Mouse (Mus musculus) ES-E14 (cell line): Measurements from ENCODE around the gene Gm5565. TPM values are rescaled to one million over a fixed set of nuclear protein-coding genes. Genes with fewer than 3 reads are reported as not detected.
A peak's percentile ranks its signal among the peaks of the same experiment; 100 is the strongest.

Experiments used
- DNase-seq: peaks from one replicate; pipeline ENCODE4 v3.0.0-alpha.2; 2013; ENCODE audit warnings: low read depth, low spot score
- H3K27ac ChIP-seq: 2 replicates; pipeline ENCODE4 v1.5.1; 2012; ENCODE audit warnings: low read depth, mild to moderate bottlenecking, low read length, moderate library complexity, mixed read lengths; ENCODE audit not compliant: poor library complexity, insufficient read depth, severe bottlenecking
- H3K36me3 ChIP-seq: 2 replicates; pipeline ENCODE4 v1.6.1; 2012; ENCODE audit warnings: mild to moderate bottlenecking, low read length, moderate library complexity, mixed read lengths; ENCODE audit not compliant: control insufficient read depth, poor library complexity, insufficient read depth, severe bottlenecking
- H3K4me1 ChIP-seq, 2 experiments: fragments of 150-350 bp in 1 of 2; sonication (generic) in 1 of 2; 2 replicates each; pipeline ENCODE4 v1.6.1; 2012; ENCODE audit warnings: low read length in 2 of 2, mild to moderate bottlenecking in 1 of 2, mixed read lengths in 1 of 2; ENCODE audit not compliant: control insufficient read depth in 2 of 2, insufficient read depth in 2 of 2, poor library complexity in 1 of 2
- H3K4me3 ChIP-seq, 2 experiments: fragments of 150-350 bp in 1 of 2; sonication (generic) in 1 of 2; 2 replicates each; pipeline ENCODE4 v1.5.1; 2012; ENCODE audit warnings: low read length in 2 of 2, low read depth in 1 of 2, mild to moderate bottlenecking in 1 of 2, mixed read lengths in 1 of 2; ENCODE audit not compliant: insufficient read depth in 1 of 2, poor library complexity in 1 of 2, severe bottlenecking in 1 of 2
- H3K9ac ChIP-seq: 2 replicates; pipeline ENCODE4 v1.6.1; 2012; ENCODE audit warnings: low read depth, mild to moderate bottlenecking, low read length, mixed read lengths; ENCODE audit not compliant: poor library complexity, insufficient read depth, severe bottlenecking
- H3K9me3 ChIP-seq: fragments of 150-350 bp; sonication (generic); 2 replicates; pipeline ENCODE4 v1.6.1; 2012; ENCODE audit warnings: low read depth, mild to moderate bottlenecking, low read length; ENCODE audit not compliant: control insufficient read depth, insufficient read depth
- CHD2 ChIP-seq: IDR thresholded peaks from 2 replicates; pipeline ENCODE4 v1.6.1; 2014; ENCODE audit warnings: mild to moderate bottlenecking, low read depth, low read length, inconsistent platforms
- HCFC1 ChIP-seq: IDR thresholded peaks from 2 replicates; pipeline ENCODE4 v1.6.1; 2012; ENCODE audit warnings: low read length, inconsistent platforms, borderline replicate concordance; ENCODE audit not compliant: insufficient read depth
- MAFK ChIP-seq: IDR thresholded peaks from 2 replicates; pipeline ENCODE4 v1.6.1; 2014; ENCODE audit warnings: mild to moderate bottlenecking, low read depth, low read length, inconsistent platforms; ENCODE audit not compliant: insufficient read depth
- ZC3H11A ChIP-seq: IDR thresholded peaks from 2 replicates; pipeline ENCODE4 v1.6.1; 2012; ENCODE audit warnings: low read depth, mild to moderate bottlenecking, inconsistent platforms, low read length, borderline replicate concordance
- ZNF384 ChIP-seq: IDR thresholded peaks from 2 replicates; pipeline ENCODE4 v1.6.1; 2012; ENCODE audit warnings: low read depth, low read length, inconsistent platforms
- in situ Hi-C, 2 experiments: fragments of 600-800 bp; cut with MboI; formaldehyde crosslinking; loops; one replicate each; pipeline ENCODE4 v1.15.1; 2025; ENCODE audit warnings: low sequenced_read_pairs in 2 of 2, inconsistent platforms in 1 of 2; ENCODE audit not compliant: unreplicated experiment in 2 of 2
- total RNA-seq: library from RNA; depleted of rRNA; stranded (reverse); fragments of 300-350 nt; gene quantifications from 2 replicates; pipeline ENCODE4 v1.2.3, GENCODE M21; 2012; rRNA removed

The Gm5565 gene
- total RNA-seq, 1 experiment, result not detected

GRCm38 (mm10) chr5:146150454-146150853 lies 9.9 kb downstream of the Gm5565 start:
- TF ChIP-seq MAFK (no peak), CHD2 (no peak), ZC3H11A (no peak), ZNF384 (no peak), HCFC1 (no peak)
- H3K36me3 ChIP-seq, result no peaks in the 10 kb centered on the region
- no peaks in the 10 kb centered on the region for H3K4me1 ChIP-seq
- no peak overlapping the region for H3K9ac ChIP-seq
- no peak overlapping the region for H3K27ac ChIP-seq
- H3K9me3 ChIP-seq, result no peaks in the 10 kb centered on the region
- DNase-seq, result no peak
- no peak overlapping the region for H3K4me3 ChIP-seq
- in situ Hi-C loops, result no loop called here

DNA sequence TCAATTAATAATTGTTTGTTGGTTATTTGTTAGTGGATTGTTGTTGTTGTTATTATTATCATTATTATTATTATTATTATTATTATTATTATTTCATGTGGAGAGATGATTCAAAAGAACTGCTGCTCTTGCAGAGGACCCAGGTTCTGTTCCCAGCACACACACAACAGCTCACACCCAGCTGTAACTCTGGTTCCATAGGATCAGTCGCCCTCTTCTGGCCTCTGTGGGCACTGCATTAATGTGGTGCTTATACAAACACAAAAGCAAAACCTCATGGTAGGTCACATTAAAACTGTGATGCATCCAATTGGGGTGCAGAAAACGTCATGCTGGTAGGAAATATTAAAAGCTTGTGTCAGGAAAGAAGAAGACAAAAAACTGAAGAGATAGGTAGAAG lies 12.4 kb downstream of the Gm5565 start:
- no peaks in the 10 kb centered on the region for H3K36me3 ChIP-seq
- H3K4me3 ChIP-seq, result no peak overlapping the region
- peak; percentile 29 for DNase-seq
- in situ Hi-C loops, result no loop called here
- H3K9ac ChIP-seq, result no peak overlapping the region
- H3K27ac ChIP-seq, result no peak overlapping the region
- H3K4me1 ChIP-seq, result no peaks in the 10 kb centered on the region
- no peak for TF ChIP-seq CHD2
- TF ChIP-seq MAFK, result no peak
- TF ChIP-seq ZNF384, result no peak
- TF ChIP-seq ZC3H11A, result no peak
- no peak for TF ChIP-seq HCFC1
- H3K9me3 ChIP-seq, result no peaks in the 10 kb centered on the region

Other genes with a start within 250 kb of the Gm5565 start
- not detected in 2 replicates for gene Cyp3a25, start 150.9 kb downstream of the Gm5565 start, total RNA-seq
- gene Cyp3a59, start 81.3 kb downstream of the Gm5565 start, total RNA-seq, result not detected in 2 replicates
- not detected in 2 replicates for gene Gm6309, start 10.2 kb upstream of the Gm5565 start, total RNA-seq
- gene 1700001J03Rik, start 24.8 kb upstream of the Gm5565 start, total RNA-seq, result not detected in 2 replicates
- gene Rnf6, start 61.0 kb upstream of the Gm5565 start, total RNA-seq, result 18.5 and 25.1 TPM in 2 replicates
- 61.7 and 63.9 TPM in 2 replicates for gene Cdk8, start 70.7 kb upstream of the Gm5565 start, total RNA-seq
- 6.2 and 8.0 TPM in 2 replicates for gene Wasf3, start 224.4 kb upstream of the Gm5565 start, total RNA-seq